Mouse (Mus musculus): ENCODE measurements around the gene Armc2. TPM values are rescaled to one million over a fixed set of nuclear protein-coding genes. Genes with fewer than 3 reads are reported as not detected.
"Not testable (repeated sequence)": the region's sequence is repeated elsewhere in the genome, so short reads cannot be mapped to it uniquely, and the experiment has no call there.

Armc2 gene
- polyA plus RNA-seq, 1 experiment from 2014 or later: 3.8 TPM

DNA sequence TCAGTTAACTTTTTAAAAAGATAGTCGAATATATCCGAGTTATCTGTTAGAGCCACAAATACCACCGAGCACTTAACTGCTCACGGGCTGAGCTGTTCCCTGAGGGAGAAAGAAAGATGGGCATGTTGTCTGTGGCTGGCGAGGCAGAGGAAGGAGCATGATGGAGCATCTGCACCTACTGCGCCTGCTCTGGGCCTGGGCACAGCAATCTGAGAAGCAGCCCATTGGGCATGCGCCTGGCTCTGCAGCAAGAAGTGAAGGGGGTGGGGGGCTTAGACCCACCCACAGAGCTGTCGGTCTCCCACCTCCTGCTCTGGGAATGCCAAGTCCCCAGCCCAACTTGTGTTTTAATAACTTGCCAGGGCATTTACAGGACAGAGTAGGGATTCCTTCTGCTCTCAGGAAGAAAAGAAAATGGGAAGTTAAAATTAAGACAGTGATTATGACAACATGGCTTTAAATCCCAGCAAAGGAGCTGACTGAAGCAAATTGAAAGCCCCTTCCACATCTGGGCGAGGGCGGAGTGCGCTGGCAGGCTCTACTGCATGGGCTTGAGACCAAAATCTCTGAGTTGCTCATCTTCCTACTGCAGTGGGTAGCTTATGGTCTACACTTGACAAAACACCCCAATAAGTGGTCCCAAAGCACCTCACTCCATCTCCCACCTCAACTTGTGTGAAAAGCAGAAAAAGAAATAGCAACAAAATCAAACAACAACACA lies 50.2 kb downstream of the Armc2 start:
- no peak for DNase-seq (ENCODE audit: low spot score, missing footprints)

DNA sequence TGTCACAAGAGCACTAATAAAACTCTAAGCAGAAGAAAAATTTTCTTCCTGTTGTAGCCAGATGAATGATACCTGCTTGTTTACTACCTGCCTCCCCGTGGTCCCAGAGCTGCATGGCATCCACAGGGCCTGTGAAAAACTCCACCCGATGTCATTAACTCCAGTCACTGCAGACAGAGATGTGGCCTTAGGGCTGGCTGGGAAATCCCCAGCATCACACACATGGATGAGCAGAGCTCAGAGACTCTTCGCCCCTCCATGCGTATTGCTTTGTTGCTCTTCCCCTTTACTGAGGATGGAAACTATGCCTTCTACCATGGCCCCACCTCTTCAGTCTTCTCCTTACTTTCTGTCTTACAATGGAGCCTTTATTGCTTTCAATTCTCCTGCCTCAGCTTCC lies 55.5 kb downstream of the Armc2 start:
- H3K4me3 ChIP-seq (ENCODE audit: low read depth, low read length): no peak overlapping the region
- H3K9ac ChIP-seq (ENCODE audit: low read length): no peak overlapping the region
- H3K4me2 ChIP-seq: no peak overlapping the region
- H3K36me3 ChIP-seq (ENCODE audit: control insufficient read depth, insufficient read depth, low read length): no peaks in the 10 kb centered on the region
- WGBS: 69% methylated on average over 4 of the region's 4 CpGs
- H3K27ac ChIP-seq (ENCODE audit: low read depth, low read length): no peak overlapping the region
- no peak for DNase-seq (ENCODE audit: low spot score, missing footprints)
- ATAC-seq (ENCODE audit: low FRiP score): no peak
- H3K4me1 ChIP-seq (ENCODE audit: control insufficient read depth, insufficient read depth, low read length): no peaks in the 10 kb centered on the region
- H3K9me3 ChIP-seq (ENCODE audit: control insufficient read depth, low read length): no peaks in the 10 kb centered on the region
- no peaks in the 10 kb centered on the region for H3K27me3 ChIP-seq (ENCODE audit: control insufficient read depth, insufficient read depth, low read length)

More for the DNA sequence above, 50.2 kb downstream of the Armc2 start:
- H3K9ac ChIP-seq (ENCODE audit: low read length): no peak overlapping the region
- ATAC-seq (ENCODE audit: low FRiP score): no peak
- no peaks in the 10 kb centered on the region for H3K36me3 ChIP-seq (ENCODE audit: control insufficient read depth, insufficient read depth, low read length)
- H3K4me3 ChIP-seq (ENCODE audit: low read depth, low read length): no peak overlapping the region
- 82% methylated on average over 11 of the region's 11 CpGs for WGBS
- H3K27me3 ChIP-seq (ENCODE audit: control insufficient read depth, insufficient read depth, low read length): no peaks in the 10 kb centered on the region
- no peaks in the 10 kb centered on the region for H3K9me3 ChIP-seq (ENCODE audit: control insufficient read depth, low read length)
- no peaks in the 10 kb centered on the region for H3K4me1 ChIP-seq (ENCODE audit: control insufficient read depth, insufficient read depth, low read length)
- no peak overlapping the region for H3K27ac ChIP-seq (ENCODE audit: low read depth, low read length)
- no peak overlapping the region for H3K4me2 ChIP-seq

DNA sequence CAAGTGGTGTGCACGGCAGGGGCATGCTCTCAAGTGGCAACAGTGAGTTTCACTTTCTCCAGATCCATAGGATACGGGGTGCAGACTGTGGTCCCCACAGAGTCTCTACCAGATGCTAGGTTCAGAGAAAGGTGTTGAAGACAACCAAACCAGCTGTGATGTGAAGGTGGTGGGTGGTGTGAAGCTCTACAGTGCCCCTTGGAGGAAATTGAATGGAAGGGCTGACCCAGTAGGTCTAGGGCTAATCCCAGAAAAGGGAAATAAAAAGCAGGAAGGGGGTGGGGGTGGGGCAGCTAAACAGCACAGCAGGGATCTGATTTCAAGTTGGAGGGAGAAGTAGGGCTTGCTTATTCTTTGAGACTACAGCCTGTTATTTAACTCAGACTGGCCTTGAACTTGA lies 58.4 kb downstream of the Armc2 start:
- Histone ChIP-seq H3K4me1 (ENCODE audit: control insufficient read depth, insufficient read depth, low read length) (no peaks in the 10 kb centered on the region), H3K9me3 (ENCODE audit: control insufficient read depth, low read length) (no peaks in the 10 kb centered on the region), H3K4me2 (no peak overlapping the region), H3K36me3 (ENCODE audit: control insufficient read depth, insufficient read depth, low read length) (no peaks in the 10 kb centered on the region), H3K27ac (ENCODE audit: low read depth, low read length) (no peak overlapping the region), H3K9ac (ENCODE audit: low read length) (no peak overlapping the region), H3K27me3 (ENCODE audit: control insufficient read depth, insufficient read depth, low read length) (no peaks in the 10 kb centered on the region), H3K4me3 (ENCODE audit: low read depth, low read length) (no peak overlapping the region)
- DNase-seq (ENCODE audit: low spot score, missing footprints) (no peak), ATAC-seq (ENCODE audit: low FRiP score) (no peak)
- WGBS: 76% methylated on average over 2 of the region's 2 CpGs

DNA sequence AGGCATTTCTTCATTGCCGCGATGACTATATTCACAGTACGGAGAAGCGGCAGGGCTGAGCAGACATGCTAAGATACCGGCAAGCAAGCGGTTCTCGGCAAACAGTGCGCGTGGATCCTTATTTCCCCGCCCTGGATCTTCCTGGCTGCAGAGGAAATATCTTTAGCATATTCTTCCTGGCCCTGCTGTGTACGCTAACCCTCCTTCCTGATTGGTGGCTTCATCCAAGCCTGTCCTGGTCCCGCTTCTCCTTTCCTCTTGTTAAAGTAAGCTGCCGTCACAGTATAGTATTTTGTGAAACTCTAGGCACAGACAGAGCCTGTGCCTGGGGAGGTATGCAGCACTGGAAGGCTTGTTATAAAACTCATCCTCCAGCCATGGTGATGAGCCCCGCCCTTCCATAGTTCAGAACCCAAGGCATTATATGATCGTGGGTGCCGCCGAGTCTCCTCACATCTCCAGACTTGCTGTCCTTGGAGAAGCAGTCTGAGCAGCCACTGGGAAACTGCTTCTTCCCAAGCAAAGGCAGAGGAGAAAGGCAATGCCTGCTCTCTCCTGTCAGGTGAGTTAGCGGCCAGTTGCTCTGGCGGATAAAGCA lies 59.5 kb downstream of the Armc2 start:
- no peak for ATAC-seq (ENCODE audit: low FRiP score)
- H3K27me3 ChIP-seq (ENCODE audit: control insufficient read depth, insufficient read depth, low read length): no peaks in the 10 kb centered on the region
- 95% methylated on average over 19 of the region's 19 CpGs for WGBS

DNA sequence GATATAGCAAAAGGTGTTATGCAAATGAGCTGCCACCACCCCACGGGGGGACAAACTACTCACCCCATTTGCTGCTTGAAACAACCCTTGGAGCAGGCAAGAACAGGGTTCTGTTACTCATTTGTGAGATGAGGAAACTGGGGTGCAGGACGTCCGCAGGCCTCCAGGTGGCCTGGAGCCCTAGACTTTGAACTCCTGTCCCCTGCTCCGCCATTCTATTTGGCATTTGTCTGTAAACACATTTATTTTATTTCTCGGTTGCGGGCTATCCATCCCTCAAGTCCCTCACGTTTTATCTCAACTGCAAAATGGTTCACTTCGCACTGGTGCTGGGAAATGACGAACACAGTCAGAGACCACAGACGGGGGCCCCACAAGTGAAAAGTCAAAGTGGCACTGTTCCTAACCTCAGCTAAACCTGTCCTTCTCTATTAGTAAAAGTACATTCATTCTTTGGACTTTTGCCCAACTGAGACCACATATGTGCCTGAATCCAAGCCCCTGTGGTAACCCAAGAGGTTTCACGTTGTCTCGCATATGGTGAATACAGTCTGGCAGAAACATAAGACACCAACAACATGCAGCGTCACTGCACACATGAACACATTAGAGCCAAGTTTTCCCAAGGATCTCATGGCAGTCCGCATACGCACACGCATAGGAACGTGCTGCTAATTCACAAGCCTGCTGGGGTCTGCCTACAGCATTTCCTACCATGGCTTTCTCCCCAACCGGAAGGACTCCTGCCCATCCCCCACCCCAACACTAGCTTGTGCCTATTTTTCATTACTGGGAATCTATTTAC lies 60.6 kb downstream of the Armc2 start:
- Histone ChIP-seq H3K9ac (ENCODE audit: low read length) (no peak overlapping the region), H3K36me3 (ENCODE audit: control insufficient read depth, insufficient read depth, low read length) (no peaks in the 10 kb centered on the region), H3K4me3 (ENCODE audit: low read depth, low read length) (no peak overlapping the region), H3K27ac (ENCODE audit: low read depth, low read length) (no peak overlapping the region), H3K27me3 (ENCODE audit: control insufficient read depth, insufficient read depth, low read length) (no peaks in the 10 kb centered on the region), H3K4me2 (no peak overlapping the region), H3K4me1 (ENCODE audit: control insufficient read depth, insufficient read depth, low read length) (no peaks in the 10 kb centered on the region), H3K9me3 (ENCODE audit: control insufficient read depth, low read length) (no peaks in the 10 kb centered on the region)
- 95% methylated on average over 18 of the region's 18 CpGs for WGBS
- no peak for ATAC-seq (ENCODE audit: low FRiP score)
- DNase-seq (ENCODE audit: low spot score, missing footprints): no peak

More for the DNA sequence above, 59.5 kb downstream of the Armc2 start:
- H3K4me1 ChIP-seq (ENCODE audit: control insufficient read depth, insufficient read depth, low read length): no peaks in the 10 kb centered on the region
- H3K36me3 ChIP-seq (ENCODE audit: control insufficient read depth, insufficient read depth, low read length): no peaks in the 10 kb centered on the region
- no peak overlapping the region for H3K27ac ChIP-seq (ENCODE audit: low read depth, low read length)
- no peaks in the 10 kb centered on the region for H3K9me3 ChIP-seq (ENCODE audit: control insufficient read depth, low read length)
- H3K9ac ChIP-seq (ENCODE audit: low read length): no peak overlapping the region
- no peak overlapping the region for H3K4me3 ChIP-seq (ENCODE audit: low read depth, low read length)
- no peak overlapping the region for H3K4me2 ChIP-seq
- DNase-seq (ENCODE audit: low spot score, missing footprints): no peak

DNA sequence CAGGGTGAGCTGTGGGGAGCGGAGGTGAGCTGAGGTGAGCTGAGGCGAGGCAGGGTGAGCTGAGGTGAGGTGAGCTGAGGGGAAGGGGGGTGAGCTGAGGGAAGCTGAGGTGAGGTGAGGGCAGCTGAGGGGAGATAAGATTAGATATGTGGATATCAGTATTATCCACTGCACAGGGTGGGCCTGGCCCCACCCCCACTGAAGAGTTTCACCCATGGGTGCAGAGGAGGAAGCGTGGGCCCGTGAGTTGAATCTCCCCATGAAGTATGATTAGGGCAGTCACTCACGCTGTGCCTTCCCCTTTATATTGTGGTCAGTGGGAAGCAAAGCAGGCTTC lies 64.7 kb downstream of the Armc2 start:
- Histone ChIP-seq H3K9ac (ENCODE audit: low read length) (no peak overlapping the region), H3K27me3 (ENCODE audit: control insufficient read depth, insufficient read depth, low read length) (no peaks in the 10 kb centered on the region), H3K4me3 (ENCODE audit: low read depth, low read length) (no peak overlapping the region), H3K27ac (ENCODE audit: low read depth, low read length) (no peak overlapping the region), H3K4me2 (no peak overlapping the region), H3K4me1 (ENCODE audit: control insufficient read depth, insufficient read depth, low read length) (no peaks in the 10 kb centered on the region), H3K9me3 (ENCODE audit: control insufficient read depth, low read length) (no peaks in the 10 kb centered on the region), H3K36me3 (ENCODE audit: control insufficient read depth, insufficient read depth, low read length) (no peaks in the 10 kb centered on the region)
- no peak for ATAC-seq (ENCODE audit: low FRiP score)
- no peak for DNase-seq (ENCODE audit: low spot score, missing footprints)
- WGBS: 92% methylated on average over 5 of the region's 5 CpGs

DNA sequence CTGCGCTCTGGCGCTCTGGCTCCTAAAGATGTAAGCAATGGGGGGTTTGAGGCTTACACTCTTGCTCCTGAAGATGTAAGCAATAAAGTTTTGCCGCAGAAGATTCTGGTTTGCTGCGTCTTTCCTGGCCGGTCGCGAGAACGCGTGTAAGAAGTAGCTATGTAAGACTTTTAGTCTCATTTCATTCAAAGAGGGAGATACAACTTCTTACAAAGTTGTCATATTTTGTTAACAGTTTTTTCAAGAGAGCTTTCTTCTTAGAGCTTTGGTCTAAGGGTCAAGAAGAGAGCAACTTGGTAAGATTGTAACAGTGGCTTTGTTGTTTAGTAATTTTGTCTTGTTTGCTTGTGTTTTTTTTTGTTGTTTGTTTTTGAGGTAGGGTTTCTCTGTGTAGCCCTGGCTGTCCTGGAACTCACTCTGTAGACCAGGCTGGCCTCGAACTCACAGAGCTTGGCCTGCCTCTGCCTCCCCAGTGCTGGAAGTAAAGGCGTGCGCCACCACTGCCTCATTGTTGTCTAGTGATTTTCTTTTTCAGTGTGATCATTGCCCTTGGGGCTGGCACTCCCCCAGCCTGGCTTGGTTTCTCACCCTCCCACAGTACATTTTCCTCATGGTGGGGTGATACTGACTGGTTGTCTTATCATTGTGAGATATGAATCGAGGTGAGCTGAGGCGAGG lies 65.3 kb downstream of the Armc2 start:
- 96% methylated on average over 14 of the region's 14 CpGs for WGBS
- H3K4me1 ChIP-seq (ENCODE audit: control insufficient read depth, insufficient read depth, low read length): no peaks in the 10 kb centered on the region
- H3K9ac ChIP-seq (ENCODE audit: low read length): no peak overlapping the region
- no peak for ATAC-seq (ENCODE audit: low FRiP score)
- no peak overlapping the region for H3K4me3 ChIP-seq (ENCODE audit: low read depth, low read length)
- no peak overlapping the region for H3K27ac ChIP-seq (ENCODE audit: low read depth, low read length)
- DNase-seq (ENCODE audit: low spot score, missing footprints): no peak
- H3K27me3 ChIP-seq (ENCODE audit: control insufficient read depth, insufficient read depth, low read length): no peaks in the 10 kb centered on the region
- H3K9me3 ChIP-seq (ENCODE audit: control insufficient read depth, low read length): no peaks in the 10 kb centered on the region
- H3K36me3 ChIP-seq (ENCODE audit: control insufficient read depth, insufficient read depth, low read length): no peaks in the 10 kb centered on the region
- H3K4me2 ChIP-seq: no peak overlapping the region

DNA sequence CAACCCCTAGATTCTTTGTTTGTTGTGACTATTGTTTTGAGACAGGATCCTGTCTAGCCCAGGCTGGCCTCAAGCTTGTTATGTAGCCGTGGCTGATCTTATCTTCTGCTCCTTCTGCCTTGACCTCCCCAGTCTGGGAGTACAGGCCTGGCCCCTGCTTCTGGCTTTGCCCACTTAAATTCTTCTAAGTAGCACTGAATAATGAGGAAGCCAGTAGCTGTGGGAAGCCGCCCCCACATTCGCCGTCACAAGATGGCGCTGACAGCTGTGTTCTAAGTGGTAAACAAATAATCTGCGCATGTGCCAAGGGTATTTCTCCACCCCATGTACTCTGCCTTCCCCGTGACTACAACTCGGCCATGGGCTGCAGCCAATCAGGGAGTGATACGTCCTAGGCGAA lies 65.9 kb downstream of the Armc2 start:
- H3K4me1 ChIP-seq (ENCODE audit: control insufficient read depth, insufficient read depth, low read length); H3K9me3 ChIP-seq (ENCODE audit: control insufficient read depth, low read length); H3K4me2 ChIP-seq; H3K9ac ChIP-seq (ENCODE audit: low read length); DNase-seq (ENCODE audit: low spot score, missing footprints); H3K4me3 ChIP-seq (ENCODE audit: low read depth, low read length); H3K27me3 ChIP-seq (ENCODE audit: control insufficient read depth, insufficient read depth, low read length); ATAC-seq (ENCODE audit: low FRiP score); H3K27ac ChIP-seq (ENCODE audit: low read depth, low read length); H3K36me3 ChIP-seq (ENCODE audit: control insufficient read depth, insufficient read depth, low read length): not testable (repeated sequence)
- 91% methylated on average over 5 of the region's 10 CpGs for WGBS

DNA sequence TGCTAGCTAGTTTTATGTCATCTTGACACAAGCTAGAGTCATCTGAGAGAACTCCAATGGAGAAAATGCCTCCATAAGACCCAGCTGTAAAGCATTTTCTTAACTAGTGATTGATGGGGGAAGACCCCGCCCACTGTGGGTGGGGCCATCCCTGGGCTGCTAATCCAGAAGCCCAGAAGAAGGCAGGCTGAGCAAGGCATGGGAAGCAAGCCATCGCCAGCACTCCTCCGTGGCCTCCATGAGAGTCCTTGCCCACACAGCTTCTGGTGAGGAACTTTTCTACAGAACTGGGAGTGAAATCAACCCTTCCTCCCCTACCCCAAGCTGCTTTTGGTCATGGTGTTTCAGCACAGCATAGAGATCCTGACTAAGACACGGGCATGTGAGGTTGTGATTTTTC lies 79.2 kb downstream of the Armc2 start:
- Histone ChIP-seq H3K4me2 (no peak overlapping the region), H3K4me1 (ENCODE audit: control insufficient read depth, insufficient read depth, low read length) (peaks cover 12% of the 10 kb centered on the region), H3K36me3 (ENCODE audit: control insufficient read depth, insufficient read depth, low read length) (no peaks in the 10 kb centered on the region), H3K9me3 (ENCODE audit: control insufficient read depth, low read length) (no peaks in the 10 kb centered on the region), H3K4me3 (ENCODE audit: low read depth, low read length) (no peak overlapping the region), H3K27me3 (ENCODE audit: control insufficient read depth, insufficient read depth, low read length) (no peaks in the 10 kb centered on the region), H3K27ac (ENCODE audit: low read depth, low read length) (no peak overlapping the region), H3K9ac (ENCODE audit: low read length) (no peak overlapping the region)
- 76% methylated on average over 4 of the region's 4 CpGs for WGBS
- ATAC-seq (ENCODE audit: low FRiP score) (no peak), DNase-seq (ENCODE audit: low spot score, missing footprints) (no peak)
